Mouse (Mus musculus) MEL (cell line): ENCODE results near the gene Scn8a. TPM values are rescaled to one million over a fixed set of nuclear protein-coding genes. Genes with fewer than 3 reads are reported as not detected.
A peak's percentile ranks its signal among the peaks of the same experiment; 100 is the strongest.

ENCODE experiments used
- DNase-seq: peaks from one replicate; pipeline ENCODE4 v3.0.0; 2011; ENCODE audit warnings: low read depth, low spot score
- H3K27ac ChIP-seq: 2 replicates; pipeline ENCODE4 v1.5.1; 2012; ENCODE audit warnings: low read depth, mild to moderate bottlenecking, control low read depth, low read length, moderate library complexity; ENCODE audit not compliant: control insufficient read depth
- H3K27me3 ChIP-seq, 2 experiments: fragments of 150-350 bp in 1 of 2; sonication (generic) in 1 of 2; 2 replicates each; pipeline ENCODE4 v1.6.1; 2012; ENCODE audit warnings: low read length in 2 of 2, mild to moderate bottlenecking in 2 of 2, improper control_type of control experiment in 1 of 2, moderate library complexity in 1 of 2; ENCODE audit not compliant: insufficient read depth in 2 of 2, control insufficient read depth in 1 of 2
- H3K36me3 ChIP-seq, 2 experiments: 2 replicates each; pipeline ENCODE4 v1.6.1; 2012 to 2014; ENCODE audit warnings: low read length in 2 of 2, improper control_type of control experiment in 1 of 2, inconsistent platforms in 1 of 2, mild to moderate bottlenecking in 1 of 2; ENCODE audit not compliant: insufficient read depth in 2 of 2, control insufficient read depth in 1 of 2
- H3K4me1 ChIP-seq, 2 experiments: fragments of 150-350 bp in 1 of 2; sonication (generic) in 1 of 2; 2 replicates each; pipeline ENCODE4 v1.6.1; 2012; ENCODE audit warnings: low read length in 2 of 2, improper control_type of control experiment in 1 of 2, mild to moderate bottlenecking in 1 of 2; ENCODE audit not compliant: insufficient read depth in 2 of 2, control insufficient read depth in 1 of 2
- H3K4me3 ChIP-seq, 2 experiments: fragments of 150-350 bp in 1 of 2; sonication (generic) in 1 of 2; 2 replicates each; pipeline ENCODE4 v1.5.1; 2012; ENCODE audit warnings: low read depth in 2 of 2, low read length in 2 of 2, mild to moderate bottlenecking in 2 of 2, moderate library complexity in 2 of 2, control low read depth in 1 of 2, improper control_type of control experiment in 1 of 2; ENCODE audit not compliant: control insufficient read depth in 1 of 2, insufficient read depth in 1 of 2
- H3K79me2 ChIP-seq: 2 replicates; pipeline ENCODE4 v1.6.1; 2012; ENCODE audit warnings: mild to moderate bottlenecking, low read length, moderate library complexity; ENCODE audit not compliant: control insufficient read depth, poor library complexity, insufficient read depth
- H3K9ac ChIP-seq: 2 replicates; pipeline ENCODE4 v1.6.1; 2012; ENCODE audit warnings: low read depth, mild to moderate bottlenecking, control low read depth, low read length, moderate library complexity; ENCODE audit not compliant: control insufficient read depth, poor library complexity, severe bottlenecking
- H3K9me3 ChIP-seq: fragments of 150-350 bp; sonication (generic); replicated peaks from 2 replicates; pipeline ENCODE4 v1.6.1; 2012; ENCODE audit warnings: mild to moderate bottlenecking, low read length, improper control_type of control experiment, moderate library complexity; ENCODE audit not compliant: insufficient read depth
- BHLHE40 ChIP-seq: IDR thresholded peaks from 2 replicates; pipeline ENCODE4 v1.6.1; 2012; ENCODE audit warnings: low read depth, mild to moderate bottlenecking, inconsistent platforms, low read length, improper control_type of control experiment, borderline replicate concordance
- CHD2 ChIP-seq: IDR thresholded peaks from 2 replicates; pipeline ENCODE4 v1.6.1; 2011; ENCODE audit warnings: low read length, improper control_type of control experiment
- EP300 ChIP-seq, 2 experiments: IDR thresholded peaks; 2 replicates each; pipeline ENCODE4 v1.6.1; 2011; ENCODE audit warnings: improper control_type of control experiment in 2 of 2, low read length in 2 of 2, low read depth in 1 of 2, mild to moderate bottlenecking in 1 of 2
- GATA1 ChIP-seq: IDR thresholded peaks from 2 replicates; pipeline ENCODE4 v1.6.1; 2011; ENCODE audit warnings: low read depth, low read length, improper control_type of control experiment
- JUND ChIP-seq: IDR thresholded peaks from 2 replicates; pipeline ENCODE4 v1.6.1; 2011; ENCODE audit warnings: low read depth, mild to moderate bottlenecking, improper control_type of control experiment, low read length
- MAFK ChIP-seq: IDR thresholded peaks from 2 replicates; pipeline ENCODE4 v1.6.1; 2011; ENCODE audit warnings: low read depth, mild to moderate bottlenecking, low read length, improper control_type of control experiment, borderline replicate concordance
- MAZ ChIP-seq: IDR thresholded peaks from 2 replicates; pipeline ENCODE4 v1.6.1; 2012; ENCODE audit warnings: low read depth, mild to moderate bottlenecking, inconsistent platforms, low read length, improper control_type of control experiment
- NELFE ChIP-seq: IDR thresholded peaks from 2 replicates; pipeline ENCODE4 v1.6.1; 2011; ENCODE audit warnings: low read depth, low read length, improper control_type of control experiment
- POLR2AphosphoS2 ChIP-seq: IDR thresholded peaks from 2 replicates; pipeline ENCODE4 v1.6.1; 2011; ENCODE audit warnings: low read length, improper control_type of control experiment
- RAD21 ChIP-seq: IDR thresholded peaks from 2 replicates; pipeline ENCODE4 v1.6.1; 2011; ENCODE audit warnings: mild to moderate bottlenecking, low read depth, low read length, improper control_type of control experiment
- RCOR1 ChIP-seq: IDR thresholded peaks from 2 replicates; pipeline ENCODE4 v1.6.1; 2012; ENCODE audit warnings: low read depth, mild to moderate bottlenecking, inconsistent platforms, low read length, improper control_type of control experiment
- SIN3A ChIP-seq: IDR thresholded peaks from 2 replicates; pipeline ENCODE4 v1.6.1; 2012; ENCODE audit warnings: low read length, improper control_type of control experiment, inconsistent platforms
- TBP ChIP-seq: IDR thresholded peaks from 2 replicates; pipeline ENCODE4 v1.8.0; 2011; ENCODE audit warnings: low read depth, low read length, improper control_type of control experiment
- UBTF ChIP-seq: IDR thresholded peaks from 2 replicates; pipeline ENCODE4 v1.6.1; 2012; ENCODE audit warnings: low read depth, mild to moderate bottlenecking, inconsistent platforms, low read length, improper control_type of control experiment, moderate library complexity, borderline replicate concordance; ENCODE audit not compliant: insufficient read depth
- USF1 ChIP-seq: IDR thresholded peaks from 2 replicates; pipeline ENCODE4 v1.6.1; 2014; ENCODE audit warnings: low read depth, mild to moderate bottlenecking, inconsistent platforms, low read length, improper control_type of control experiment, moderate library complexity
- ZKSCAN1 ChIP-seq: IDR thresholded peaks from 2 replicates; pipeline ENCODE4 v1.6.1; 2012; ENCODE audit warnings: low read depth, mild to moderate bottlenecking, inconsistent platforms, low read length, improper control_type of control experiment, moderate library complexity
- ZMIZ1 ChIP-seq: IDR thresholded peaks from 2 replicates; pipeline ENCODE4 v1.6.1; 2012; ENCODE audit warnings: low read depth, mild to moderate bottlenecking, inconsistent platforms, low read length, improper control_type of control experiment, moderate library complexity
- ZNF384 ChIP-seq: IDR thresholded peaks from 2 replicates; pipeline ENCODE4 v1.6.1; 2012; ENCODE audit warnings: low read depth, mild to moderate bottlenecking, inconsistent platforms, low read length, improper control_type of control experiment
- polyA plus RNA-seq, 2 experiments: library from polyadenylated mRNA; stranded (reverse) in 1 of 2; unstranded in 1 of 2; fragments of >175 nt in 1 of 2; fragments of >200 nt in 1 of 2; gene quantifications; 2 replicates each; pipeline versions ENCODE4 v1.2.1 to v1.2.4; 2012; ENCODE audit warnings: low replicate concordance in 2 of 2, low read depth in 1 of 2; ENCODE audit not compliant: insufficient read length in 2 of 2, insufficient read depth in 1 of 2, missing spikeins in 1 of 2
- total RNA-seq: library from RNA; depleted of rRNA; stranded (reverse); fragments of 300-350 nt; gene quantifications from 2 replicates; pipeline ENCODE4 v1.2.3, GENCODE M21; 2012

Gene Scn8a
- total and polyA plus RNA-seq, 3 experiments: 0.01 to 0.08 TPM; not detected in 1

DNA sequence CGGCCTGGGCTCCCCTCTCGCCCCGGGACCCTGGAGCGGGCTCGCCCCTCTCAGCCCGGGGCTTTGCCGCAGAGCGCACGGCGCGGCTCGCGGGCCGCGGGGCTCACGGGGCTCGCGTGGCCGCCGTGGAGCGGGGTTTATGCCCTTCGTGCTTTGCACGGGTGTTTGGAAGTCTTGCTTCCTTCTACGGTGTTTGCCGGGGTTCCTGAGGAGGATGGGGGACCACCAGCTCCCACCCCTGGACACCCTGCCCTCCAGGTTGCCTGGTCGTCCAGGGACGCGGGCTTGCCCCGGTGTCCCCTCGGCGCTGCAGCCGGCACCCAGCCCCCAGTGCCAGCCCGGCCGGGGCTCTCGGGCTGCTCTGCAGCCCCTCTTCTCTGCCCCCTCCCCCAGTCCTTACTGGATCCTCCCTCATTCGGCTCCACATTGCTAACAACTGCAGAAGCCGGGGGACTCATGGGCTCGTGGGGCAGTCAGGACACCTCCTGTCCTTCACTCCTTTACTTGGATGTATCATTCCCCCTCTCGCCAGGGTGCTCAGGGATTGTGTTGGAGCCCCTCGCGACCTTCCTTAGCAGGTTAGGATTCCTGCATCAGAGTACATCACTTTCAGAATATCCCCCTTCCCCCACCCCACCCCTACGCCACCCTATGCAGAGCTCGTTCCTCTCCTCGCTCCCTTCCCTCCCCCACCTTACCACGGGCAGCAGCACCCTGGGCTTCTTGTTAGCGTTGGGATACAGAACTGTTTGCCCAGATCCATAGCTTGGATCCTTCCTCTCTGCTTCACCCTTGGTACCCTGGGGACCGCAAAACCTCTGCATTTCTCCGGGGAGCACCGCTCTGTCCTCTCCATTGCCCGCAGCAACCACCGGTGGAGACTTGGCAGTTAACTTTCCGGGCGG is 1.7 kb downstream of the Scn8a start:
- H3K9me3 ChIP-seq: no peaks in the 10 kb centered on the region
- H3K27me3 ChIP-seq: no peaks in the 10 kb centered on the region
- no peak overlapping the region for H3K9ac ChIP-seq
- no peak for DNase-seq
- no peaks in the 10 kb centered on the region for H3K36me3 ChIP-seq
- TF ChIP-seq SIN3A (no peak), USF1 (no peak), BHLHE40 (no peak), ZKSCAN1 (no peak), MAFK (no peak), CHD2 (no peak), RCOR1 (no peak), UBTF (no peak)
- H3K4me1 ChIP-seq: no peaks in the 10 kb centered on the region
- no peak overlapping the region for H3K4me3 ChIP-seq
- H3K79me2 ChIP-seq: no peaks in the 10 kb centered on the region
- no peak overlapping the region for H3K27ac ChIP-seq

DNA sequence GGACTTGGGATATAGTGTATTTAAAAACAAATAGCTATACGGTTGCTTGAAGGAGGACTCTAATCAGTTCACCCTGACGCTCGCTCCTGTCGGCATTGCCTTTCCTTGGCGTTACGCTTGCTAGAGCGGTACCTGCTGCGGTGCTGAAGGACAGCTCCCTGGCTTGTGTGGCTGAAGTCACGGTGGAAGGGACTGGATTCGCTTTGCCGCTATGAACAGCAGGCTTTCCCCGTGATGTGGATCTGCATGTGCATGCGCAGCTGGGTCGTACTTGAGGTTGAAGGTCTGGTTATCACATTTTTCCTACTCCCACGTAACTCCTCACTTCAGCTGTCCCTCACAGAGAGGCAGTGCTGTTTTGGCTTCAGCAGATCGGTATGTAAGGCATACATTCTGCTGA is 3.5 kb downstream of the Scn8a start:
- H3K27me3 ChIP-seq: no peaks in the 10 kb centered on the region
- H3K36me3 ChIP-seq: no peaks in the 10 kb centered on the region
- H3K4me3 ChIP-seq: no peak overlapping the region
- H3K4me1 ChIP-seq: no peaks in the 10 kb centered on the region
- no peaks in the 10 kb centered on the region for H3K9me3 ChIP-seq
- TF ChIP-seq NELFE (no peak), EP300 (IDR thresholded peaks at IDR 0.05; ENCODE audit: low read depth in 1 of 2, low read length in 2 of 2) (no peak), ZKSCAN1 (no peak), MAZ (no peak), ZMIZ1 (no peak), RAD21 (no peak), POLR2AphosphoS2 (no peak), BHLHE40 (no peak), CHD2 (no peak), JUND (no peak), TBP (no peak), RCOR1 (no peak), GATA1 (no peak), ZNF384 (no peak)
- TF ChIP-seq, all 39 proteins: peak for 0
- H3K27ac ChIP-seq: no peak overlapping the region
- DNase-seq: peak; percentile 52
- no peak overlapping the region for H3K9ac ChIP-seq
- H3K79me2 ChIP-seq: no peaks in the 10 kb centered on the region
